Mouse (Mus musculus): ENCODE measurements at regions not wholly inside any gene's neighbourhood (a gene's known extent, or its start where the extent isn't known, plus 50 kb on each side); places are given as distances from the start of the nearest gene placed in this dataset.

DNA sequence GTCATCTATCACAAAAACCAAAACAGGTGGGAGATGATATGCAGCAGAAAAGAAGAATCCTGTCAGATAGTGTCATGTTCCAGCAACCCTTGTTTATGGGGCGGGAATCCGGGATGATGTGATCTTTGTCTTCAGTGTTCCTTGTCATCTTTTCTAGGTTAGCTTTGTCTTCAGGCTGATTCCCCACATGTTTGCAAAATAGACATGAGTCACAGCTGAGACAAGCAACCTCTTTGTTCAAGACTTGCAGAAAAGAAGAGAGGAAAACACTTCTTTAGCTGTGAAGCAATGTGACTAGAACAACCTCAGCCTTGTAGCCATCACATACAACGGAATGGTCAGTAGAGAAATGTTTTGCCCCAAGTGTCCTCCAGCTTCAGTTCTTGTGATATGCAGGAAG, 77.8 kb downstream of the Spry2 start:
- Histone ChIP-seq H3K27me3 (replicated peaks; ENCODE audit: control insufficient read depth, insufficient read depth, low read length) (no peaks in the 10 kb centered on the region), H3K4me1 (replicated peaks; ENCODE audit: control insufficient read depth, insufficient read depth, low read length) (no peaks in the 10 kb centered on the region), H3K9me3 (ENCODE audit: control insufficient read depth) (no peaks in the 10 kb centered on the region), H3K27ac (ENCODE audit: low read depth, low read length) (no peak overlapping the region), H3K9ac (ENCODE audit: low read depth, low read length) (no peak overlapping the region), H3K36me3 (ENCODE audit: control insufficient read depth, insufficient read depth) (no peaks in the 10 kb centered on the region), H3K4me3 (ENCODE audit: low read depth, low read length) (no peak overlapping the region), H3K4me2 (replicated peaks; ENCODE audit: low read depth) (no peak overlapping the region)
- 92% methylated on average over 3 of the region's 3 CpGs for WGBS
- no peak for TF ChIP-seq CTCF (IDR thresholded peaks at IDR 0.05; ENCODE audit: low read depth)
- ATAC-seq, result no peak

DNA sequence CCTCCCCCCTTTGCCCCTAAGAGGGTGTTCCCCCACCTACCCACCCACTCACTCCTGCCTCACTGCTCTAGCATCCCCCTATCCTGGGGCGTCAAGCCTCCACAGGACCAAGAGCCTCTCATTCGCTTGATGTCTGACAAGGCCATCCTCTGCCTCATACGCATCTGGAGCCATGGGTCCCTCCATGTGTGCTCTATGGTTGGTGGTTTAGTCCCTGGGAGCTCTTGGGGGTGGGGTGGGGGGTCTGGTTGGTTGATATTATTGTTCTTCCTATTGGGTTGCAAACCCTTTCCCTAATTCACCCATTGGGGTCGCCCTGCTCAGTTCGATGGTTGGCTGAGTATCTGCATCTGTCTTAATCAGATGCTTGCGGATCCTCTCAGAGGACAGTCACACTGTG, 79.1 kb downstream of the Spry2 start:
- H3K4me1 ChIP-seq (replicated peaks; ENCODE audit: control insufficient read depth, insufficient read depth, low read length), result no peaks in the 10 kb centered on the region
- 97% methylated on average over 6 of the region's 6 CpGs for WGBS
- H3K36me3 ChIP-seq (ENCODE audit: control insufficient read depth, insufficient read depth), result no peaks in the 10 kb centered on the region
- no peak overlapping the region for H3K9ac ChIP-seq (ENCODE audit: low read depth, low read length)
- H3K27me3 ChIP-seq (replicated peaks; ENCODE audit: control insufficient read depth, insufficient read depth, low read length), result no peaks in the 10 kb centered on the region
- H3K4me3 ChIP-seq (ENCODE audit: low read depth, low read length), result no peak overlapping the region
- no peaks in the 10 kb centered on the region for H3K9me3 ChIP-seq (ENCODE audit: control insufficient read depth)
- no peak for TF ChIP-seq CTCF (IDR thresholded peaks at IDR 0.05; ENCODE audit: low read depth)
- H3K27ac ChIP-seq (ENCODE audit: low read depth, low read length), result no peak overlapping the region
- no peak for ATAC-seq
- no peak overlapping the region for H3K4me2 ChIP-seq (replicated peaks; ENCODE audit: low read depth)

DNA sequence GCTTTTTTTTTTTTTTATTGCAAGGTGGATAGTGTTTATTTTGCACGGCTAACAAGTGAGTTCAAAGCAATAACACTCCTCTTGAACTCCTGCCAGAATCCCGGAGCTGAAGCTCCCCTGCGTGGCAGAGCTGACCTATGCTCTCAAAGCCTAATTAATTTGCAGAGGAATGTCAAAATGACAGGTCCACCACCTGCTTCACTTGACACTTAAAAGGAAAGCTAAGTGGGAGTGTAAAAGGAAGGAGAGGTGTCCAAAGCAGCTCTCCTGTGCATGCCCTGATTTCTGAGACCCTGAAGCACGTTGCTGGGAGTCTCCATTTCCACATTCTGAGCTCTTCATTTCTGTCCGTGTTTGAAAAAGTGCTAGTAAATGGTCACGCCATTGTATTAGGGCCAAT, 80.8 kb downstream of the Spry2 start:
- Histone ChIP-seq H3K9me3 (ENCODE audit: control insufficient read depth) (no peaks in the 10 kb centered on the region), H3K9ac (ENCODE audit: low read depth, low read length) (no peak overlapping the region), H3K4me2 (replicated peaks; ENCODE audit: low read depth) (peak overlapping the region; percentile 60), H3K4me3 (ENCODE audit: low read depth, low read length) (peak overlapping the region; percentile 25; the same call in 1 of the 2 replicates), H3K4me1 (replicated peaks; ENCODE audit: control insufficient read depth, insufficient read depth, low read length) (no peaks in the 10 kb centered on the region), H3K27ac (ENCODE audit: low read depth, low read length) (no peak overlapping the region), H3K27me3 (replicated peaks; ENCODE audit: control insufficient read depth, insufficient read depth, low read length) (no peaks in the 10 kb centered on the region), H3K36me3 (ENCODE audit: control insufficient read depth, insufficient read depth) (no peaks in the 10 kb centered on the region)
- TF ChIP-seq CTCF (IDR thresholded peaks at IDR 0.05; ENCODE audit: low read depth), result no peak
- WGBS, result 16% methylated on average over 6 of the region's 6 CpGs
- peak; percentile 76 for ATAC-seq

DNA sequence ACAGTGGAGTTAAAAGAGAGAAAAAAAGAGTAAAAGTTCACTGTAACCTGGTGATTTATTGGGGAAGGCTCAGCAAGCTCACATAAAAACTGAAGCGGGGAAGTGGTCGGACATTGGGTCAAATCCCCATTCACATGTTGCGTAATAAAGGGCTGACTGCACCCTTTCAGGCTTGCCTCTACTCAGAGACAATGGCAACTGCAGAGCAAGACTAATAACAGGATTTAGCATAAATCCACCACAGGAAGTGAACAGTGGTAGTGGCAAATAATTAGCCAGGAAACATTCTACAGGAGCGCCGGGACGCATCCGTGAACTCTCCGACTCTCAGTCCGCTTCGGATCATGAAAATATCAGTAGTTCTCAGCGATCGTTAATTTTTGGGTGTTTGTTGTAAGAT, 81.3 kb downstream of the Spry2 start:
- Histone ChIP-seq H3K4me3 (ENCODE audit: low read depth, low read length) (peak overlapping the region; percentile 25; the same call in 1 of the 2 replicates), H3K36me3 (ENCODE audit: control insufficient read depth, insufficient read depth) (no peaks in the 10 kb centered on the region), H3K27me3 (replicated peaks; ENCODE audit: control insufficient read depth, insufficient read depth, low read length) (no peaks in the 10 kb centered on the region), H3K4me2 (replicated peaks; ENCODE audit: low read depth) (peak overlapping the region; percentile 60), H3K9ac (ENCODE audit: low read depth, low read length) (no peak overlapping the region), H3K27ac (ENCODE audit: low read depth, low read length) (no peak overlapping the region), H3K4me1 (replicated peaks; ENCODE audit: control insufficient read depth, insufficient read depth, low read length) (no peaks in the 10 kb centered on the region), H3K9me3 (ENCODE audit: control insufficient read depth) (no peaks in the 10 kb centered on the region)
- peak; percentile 77 for ATAC-seq
- WGBS, result 11% methylated on average over 12 of the region's 12 CpGs
- no peak for TF ChIP-seq CTCF (IDR thresholded peaks at IDR 0.05; ENCODE audit: low read depth)

DNA sequence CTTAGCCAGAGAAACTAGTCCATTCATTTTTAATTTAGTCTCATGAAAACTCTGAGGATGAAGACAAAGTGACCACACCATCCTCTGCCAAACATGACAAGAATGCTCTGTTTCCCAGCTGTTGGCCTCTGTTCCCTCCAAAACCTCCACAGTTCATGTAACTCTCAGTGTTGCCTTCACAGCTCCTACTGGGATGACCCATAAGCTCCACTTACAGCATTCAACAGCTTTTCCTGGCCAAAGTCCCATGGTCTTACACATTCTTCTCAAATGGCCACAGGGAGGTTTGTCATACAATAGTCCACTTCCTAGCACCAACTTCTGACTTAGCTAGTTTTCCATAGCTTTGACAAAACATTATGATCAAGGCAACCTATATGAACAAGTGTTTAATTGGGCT, 83.0 kb downstream of the Spry2 start:
- Histone ChIP-seq H3K4me2 (replicated peaks; ENCODE audit: low read depth) (no peak overlapping the region), H3K36me3 (ENCODE audit: control insufficient read depth, insufficient read depth) (no peaks in the 10 kb centered on the region), H3K9ac (ENCODE audit: low read depth, low read length) (no peak overlapping the region), H3K27me3 (replicated peaks; ENCODE audit: control insufficient read depth, insufficient read depth, low read length) (no peaks in the 10 kb centered on the region), H3K4me1 (replicated peaks; ENCODE audit: control insufficient read depth, insufficient read depth, low read length) (no peaks in the 10 kb centered on the region), H3K27ac (ENCODE audit: low read depth, low read length) (no peak overlapping the region), H3K9me3 (ENCODE audit: control insufficient read depth) (no peaks in the 10 kb centered on the region), H3K4me3 (ENCODE audit: low read depth, low read length) (no peak overlapping the region)
- no peak for TF ChIP-seq CTCF (IDR thresholded peaks at IDR 0.05; ENCODE audit: low read depth)
- ATAC-seq, result no peak

DNA sequence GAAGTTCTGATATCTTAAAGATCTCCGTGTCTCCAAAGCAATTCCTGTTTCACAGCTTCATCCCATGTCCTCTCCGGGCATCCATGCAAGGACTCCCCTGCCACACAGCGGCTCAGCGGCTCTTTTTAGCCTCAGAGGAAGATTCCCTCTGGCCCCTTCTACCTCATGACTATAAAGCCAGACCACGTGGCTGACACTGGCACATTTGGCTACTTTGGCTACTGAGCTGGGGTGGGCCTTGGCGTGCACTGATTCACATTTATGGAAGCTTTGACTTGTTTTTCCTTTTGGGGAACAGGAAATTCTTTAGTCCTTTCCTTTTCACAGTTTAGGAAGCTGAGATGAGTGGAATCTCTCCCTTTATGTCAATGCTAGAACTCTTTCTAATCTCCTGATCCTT, 83.5 kb downstream of the Spry2 start:
- no peak overlapping the region for H3K4me3 ChIP-seq (ENCODE audit: low read depth, low read length)
- ATAC-seq, result no peak
- no peaks in the 10 kb centered on the region for H3K27me3 ChIP-seq (replicated peaks; ENCODE audit: control insufficient read depth, insufficient read depth, low read length)
- TF ChIP-seq CTCF (IDR thresholded peaks at IDR 0.05; ENCODE audit: low read depth), result no peak
- H3K4me1 ChIP-seq (replicated peaks; ENCODE audit: control insufficient read depth, insufficient read depth, low read length), result no peaks in the 10 kb centered on the region
- H3K9ac ChIP-seq (ENCODE audit: low read depth, low read length), result no peak overlapping the region
- H3K4me2 ChIP-seq (replicated peaks; ENCODE audit: low read depth), result no peak overlapping the region
- H3K36me3 ChIP-seq (ENCODE audit: control insufficient read depth, insufficient read depth), result no peaks in the 10 kb centered on the region
- WGBS, result 96% methylated on average over 6 of the region's 6 CpGs
- H3K27ac ChIP-seq (ENCODE audit: low read depth, low read length), result no peak overlapping the region
- H3K9me3 ChIP-seq (ENCODE audit: control insufficient read depth), result no peaks in the 10 kb centered on the region

DNA sequence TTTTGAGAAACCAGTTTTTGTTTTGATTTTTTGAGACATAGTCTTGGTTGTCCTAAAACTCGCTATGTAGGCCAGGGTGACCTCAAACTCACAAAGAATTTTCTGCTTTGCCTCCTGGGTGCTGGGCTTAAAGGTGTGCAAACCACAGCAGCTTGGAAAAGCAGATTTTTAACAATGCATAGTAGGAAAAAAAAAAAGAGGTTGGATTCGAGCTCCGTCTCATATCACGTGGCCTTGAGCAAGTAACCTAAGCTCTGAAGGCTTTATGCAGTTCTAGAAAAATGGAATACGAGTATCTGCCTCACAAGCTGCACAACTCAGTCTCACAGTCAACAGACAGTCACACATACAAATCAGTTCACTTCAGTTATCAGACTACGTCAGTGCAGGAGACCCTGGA, 90.9 kb downstream of the Spry2 start:
- Histone ChIP-seq H3K9ac (ENCODE audit: low read depth, low read length) (no peak overlapping the region), H3K27ac (ENCODE audit: low read depth, low read length) (no peak overlapping the region), H3K4me1 (replicated peaks; ENCODE audit: control insufficient read depth, insufficient read depth, low read length) (no peaks in the 10 kb centered on the region), H3K4me2 (replicated peaks; ENCODE audit: low read depth) (no peak overlapping the region), H3K36me3 (ENCODE audit: control insufficient read depth, insufficient read depth) (no peaks in the 10 kb centered on the region), H3K27me3 (replicated peaks; ENCODE audit: control insufficient read depth, insufficient read depth, low read length) (no peaks in the 10 kb centered on the region), H3K9me3 (ENCODE audit: control insufficient read depth) (no peaks in the 10 kb centered on the region), H3K4me3 (ENCODE audit: low read depth, low read length) (no peak overlapping the region)
- no peak for ATAC-seq
- TF ChIP-seq CTCF (IDR thresholded peaks at IDR 0.05; ENCODE audit: low read depth), result no peak
- WGBS, result 86% methylated on average over 6 of the region's 6 CpGs
